13 mouse cellular contexts compared by ENCODE assay signal in the genomic region with DNA sequence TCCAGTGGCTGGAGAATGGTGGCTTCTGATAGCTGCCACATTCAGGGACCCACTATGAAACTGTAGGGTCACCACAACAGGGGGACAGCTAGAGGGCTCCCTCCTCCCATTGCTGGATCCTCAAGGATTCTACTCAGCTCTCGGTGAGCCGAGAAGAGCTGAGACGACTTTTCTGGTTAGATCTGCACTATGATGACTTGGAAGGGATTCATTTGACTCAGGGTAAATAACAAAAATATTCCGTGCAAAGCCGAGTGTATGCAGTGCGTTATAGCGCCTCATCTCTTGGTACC.
A peak's percentile ranks its signal among the peaks of the same experiment; 100 is the strongest.
DNase-seq lines count a peak whose midpoint lies in the region; ATAC-seq lines count a peak whose summit lies in the region.
"Had no signal": no experiment of that assay in that cellular context is flagged by ENCODE, and none has a peak within 500 bp of the region (broad histone marks: within the 10 kb centered on the region; RNA-seq: fewer than 3 reads in every experiment).

No protein-coding gene starts in this region.

- 0 out of 2 replicates have a peak, but pooled peaks have one; percentile 14 for ATAC-seq in frontal cortex, adult (ENCODE audit: low TSS enrichment)
- ATAC-seq: liver, embryonic 12.5 days had no signal

- DNase-seq in frontal cortex, postnatal 10 days (ENCODE audit: low spot score in 2 of 2): no peak
- DNase-seq in layer of hippocampus, postnatal 10 days (ENCODE audit: low spot score in 2 of 2): peak; percentile 21 to 41
- DNase-seq in layer of hippocampus, adult 9-11 months: no peak
- peak; percentile 32 for DNase-seq in right cerebral cortex, postnatal 14 days
- no peak for DNase-seq in right cerebral cortex, adult 18-20 months
- peak; percentile 27 for DNase-seq in retina, postnatal 1 day
- DNase-seq in cerebellum, adult 9-11 months: no peak
- DNase-seq: adrenal gland, adult 2 months; cerebellum, adult 11-12 months; gastrocnemius, postnatal 10 days; heart, postnatal 14 days had no signal

Comparison
In these comparisons a context has a peak if more than half of its experiments do, and no peak if none do; other contexts are left out.
1. DNase-seq: peak in layer of hippocampus, postnatal 10 days (2 of 2), right cerebral cortex, postnatal 14 days (single experiment) and retina, postnatal 1 day (single experiment); none in frontal cortex, postnatal 10 days (0 of 2), layer of hippocampus, adult 9-11 months (single experiment), right cerebral cortex, adult 18-20 months (single experiment) and cerebellum, adult 9-11 months (single experiment).